Comparison of ENCODE assay signal across 8 mouse cellular contexts in genomic region chr12:25097052-25097209, GRCm38 (mm10). TPM values are rescaled to one million over a fixed set of nuclear protein-coding genes. Genes with fewer than 3 reads are reported as not detected.
DNase-seq lines count a peak whose midpoint lies in the region; ATAC-seq and TF ChIP-seq lines count a peak whose summit lies in the region.

Gene Id2, minus strand, starts transcription at chr12:25097140.

- H3K27me3 ChIP-seq in kidney, adult 2 months (replicated peaks; ENCODE audit: control insufficient read depth, insufficient read depth, low read length), result no peaks in the 10 kb centered on the region
- H3K27me3 ChIP-seq in Patski, result no peaks in the 10 kb centered on the region
- H3K27me3 ChIP-seq in forebrain, postnatal 0 days (ENCODE audit: insufficient read depth, low read length), result no peaks in the 10 kb centered on the region
- H3K27me3 ChIP-seq in midbrain, embryonic 16.5 days (ENCODE audit: control insufficient read depth, insufficient read depth, low read depth, low read length), result no peaks in the 10 kb centered on the region

- no peak for ATAC-seq in Patski
- ATAC-seq in forebrain, postnatal 0 days, result no peak
- ATAC-seq in midbrain, embryonic 16.5 days, result no peak
- no peak for ATAC-seq in granulocyte monocyte progenitor cell, adult 5-6 weeks (replicated peaks; ENCODE audit: poor library complexity, severe bottlenecking)

- peak within 1 kb of the TSS; percentile 72 for H3K9ac ChIP-seq in forebrain, postnatal 0 days
- H3K9ac ChIP-seq in midbrain, embryonic 16.5 days (ENCODE audit: low read depth, low read length), result peak within 1 kb of the TSS; percentile 65

- TF ChIP-seq CTCF in kidney, adult 2 months (conservative IDR thresholded peaks at IDR 0.05; ENCODE audit: insufficient read depth, insufficient read length, low read depth, low read length), result no peak
- no peak for TF ChIP-seq CTCF in Patski (IDR thresholded peaks at IDR 0.05)
- TF ChIP-seq CTCF in forebrain, postnatal 0 days (IDR thresholded peaks at IDR 0.05; ENCODE audit: low read depth), result no peak

- peak within 1 kb of the TSS; percentile 93 for H3K27ac ChIP-seq in kidney, adult 2 months (ENCODE audit: insufficient read depth, low read depth, low read length)
- H3K27ac ChIP-seq in forebrain, postnatal 0 days (ENCODE audit: low read depth, low read length), result peak within 1 kb of the TSS; percentile 92
- peak within 1 kb of the TSS; percentile 87 for H3K27ac ChIP-seq in midbrain, embryonic 16.5 days (ENCODE audit: low read length)

- CTCF ChIA-PET in Patski (lab: Charles Lee), result interaction anchor here (1.0 to 1.8 kb wide), 2 partner anchors 49 to 69 kb away, joined by 3 to 6 read pairs; no protein-coding TSS in a partner anchor

- POLR2A ChIA-PET in Patski (lab: Charles Lee), result interaction anchor here (1.2 kb wide), 1 partner anchor 12 kb away, joined by 3 read pairs; no protein-coding TSS in a partner anchor

- H3K4me1 ChIP-seq in kidney, adult 2 months (ENCODE audit: control insufficient read depth, insufficient read depth, low read length), result peaks cover 2% of the 10 kb centered on the region; the same call in 1 of the 2 replicates
- H3K4me1 ChIP-seq in forebrain, postnatal 0 days (ENCODE audit: insufficient read depth), result peaks cover 29% of the 10 kb centered on the region
- peaks cover 54% of the 10 kb centered on the region for H3K4me1 ChIP-seq in midbrain, embryonic 16.5 days (ENCODE audit: control insufficient read depth, insufficient read depth, low read length)

- no peak for DNase-seq in kidney, adult 2 months
- no peak for DNase-seq in kidney, adult 9 months
- no peak for DNase-seq in Patski (ENCODE audit: low read depth, low spot score)
- no peak for DNase-seq in forebrain, postnatal 0 days
- no peak for DNase-seq in layer of hippocampus, postnatal 25 days (ENCODE audit: extremely low spot score in 1 of 2, low spot score in 1 of 2)
- no peak for DNase-seq in cerebellum, postnatal 25 days

- in situ Hi-C loops in Patski (cut with MboI; ENCODE audit: low pct_unique_long_range_greater_than_20kb), result loop anchor here (5.0 to 25.0 kb wide), 4 partner anchors 320 to 1315 kb away; partner anchors contain the start of gene Rnf144a

- peak within 1 kb of the TSS; percentile 98 for H3K4me3 ChIP-seq in kidney, adult 2 months (ENCODE audit: insufficient read depth, low read depth, low read length)
- peak within 1 kb of the TSS; percentile 69 for H3K4me3 ChIP-seq in forebrain, postnatal 0 days (ENCODE audit: low read depth, low read length)
- peak within 1 kb of the TSS; percentile 55 for H3K4me3 ChIP-seq in midbrain, embryonic 16.5 days (ENCODE audit: low read depth, low read length)

- no peaks in the 10 kb centered on the region for H3K9me3 ChIP-seq in forebrain, postnatal 0 days (ENCODE audit: low read length)
- H3K9me3 ChIP-seq in midbrain, embryonic 16.5 days (replicated peaks; ENCODE audit: control insufficient read depth, low read length, poor library complexity, severe bottlenecking), result no peaks in the 10 kb centered on the region

- 8% methylated on average over 1 of the region's 1 CpGs for WGBS in kidney, adult 2 months
- WGBS in forebrain, postnatal 0 days, result 11% methylated on average over 1 of the region's 1 CpGs
- 5% methylated on average over 1 of the region's 1 CpGs for WGBS in midbrain, embryonic 16.5 days

- no peak for TF ChIP-seq POLR2A in kidney, adult 2 months (IDR thresholded peaks at IDR 0.05; ENCODE audit: low read depth, low read length)

- peak within 1 kb of the TSS; percentile 95 for H3K4me2 ChIP-seq in forebrain, postnatal 0 days (ENCODE audit: low read depth)
- peak within 1 kb of the TSS; percentile 98 for H3K4me2 ChIP-seq in midbrain, embryonic 16.5 days (ENCODE audit: low read length)

- H3K36me3 ChIP-seq in kidney, adult 2 months (ENCODE audit: control insufficient read depth, insufficient read depth, low read length), result no peaks in the 10 kb centered on the region
- H3K36me3 ChIP-seq in forebrain, postnatal 0 days (ENCODE audit: insufficient read depth), result no peaks in the 10 kb centered on the region
- no peaks in the 10 kb centered on the region for H3K36me3 ChIP-seq in midbrain, embryonic 16.5 days (ENCODE audit: control insufficient read depth, insufficient read depth, low read length)

RNA-seq across cellular contexts. Expression of gene Id2, which starts in this region (rescaled TPM):
- polyA plus RNA-seq in kidney, adult 2 months (2012; rRNA removed), result 476 and 599 TPM in 2 replicates
- polyA plus RNA-seq in Patski (2021), result 144 TPM
- 239 and 261 TPM in 2 replicates for total RNA-seq in forebrain, postnatal 0 days (2014; rRNA removed)
- polyA plus RNA-seq in forebrain, postnatal 0 days (2015; fragmentation: Nextera tagmentation; extraction: Ambion mirVana), result 515 and 851 TPM in 2 replicates
- total RNA-seq in layer of hippocampus, postnatal 25 days (2021), result 100 to 1,000 TPM in 1 of 2 experiments, 10 to 100 TPM in 1; 91.6 to 124 TPM
- polyA plus RNA-seq in midbrain, embryonic 16.5 days (2015; fragmentation: Nextera tagmentation; extraction: Ambion mirVana), result 140 and 176 TPM in 2 replicates
- total RNA-seq in granulocyte monocyte progenitor cell, adult 5-6 weeks (2014; fragmentation: Nextera tagmentation), result 1.7 and 8.5 TPM in 2 replicates
- 7.4 and 11.7 TPM in 2 replicates for total RNA-seq in granulocyte monocyte progenitor cell, adult 5-6 weeks (2017)

Comparison
In these comparisons a context has a peak if more than half of its experiments do, and no peak if none do; other contexts are left out.
1. RNA of gene Id2 (total RNA-seq): 239 to 261 TPM in forebrain, postnatal 0 days and 91.6 to 124 TPM in layer of hippocampus, postnatal 25 days; 1.7 to 11.7 TPM in granulocyte monocyte progenitor cell, adult 5-6 weeks; every median in the first group is over 4 times any median in the second.
2. Peak in every context shown above with its lines, with median percentiles within 50 percentile points of each other: H3K27ac ChIP-seq and H3K4me3 ChIP-seq.